Mouse (Mus musculus): ENCODE results near the gene Abca4. TPM values are rescaled to one million over a fixed set of nuclear protein-coding genes. Genes with fewer than 3 reads are reported as not detected.

The Abca4 gene
- polyA plus RNA-seq, 1 experiment from 2014 or later = 2.0 TPM

GRCm38 (mm10) chr3:122107643-122108194, 63.5 kb downstream of the Abca4 start:
- 90% methylated on average over 14 of the region's 14 CpGs for WGBS
- Histone ChIP-seq H3K27me3 (ENCODE audit: control insufficient read depth, insufficient read depth, low read length) (no peaks in the 10 kb centered on the region), H3K27ac (replicated peaks; ENCODE audit: low read depth, low read length) (no peak overlapping the region), H3K9ac (ENCODE audit: low read length) (no peak overlapping the region), H3K36me3 (ENCODE audit: control insufficient read depth, insufficient read depth, low read length) (no peaks in the 10 kb centered on the region), H3K4me3 (ENCODE audit: low read depth, low read length) (no peak overlapping the region), H3K4me2 (ENCODE audit: low read depth, severe bottlenecking) (no peak overlapping the region), H3K4me1 (ENCODE audit: control insufficient read depth, insufficient read depth, low read length) (no peaks in the 10 kb centered on the region), H3K9me3 (ENCODE audit: control insufficient read depth, low read length) (no peaks in the 10 kb centered on the region)
- ATAC-seq (ENCODE audit: insufficient number of reproducible peaks, low FRiP score, low TSS enrichment, low read depth) = no peak
- DNase-seq (ENCODE audit: low spot score) = no peak

GRCm38 (mm10) chr3:122109461-122109860, 65.2 kb downstream of the Abca4 start:
- Histone ChIP-seq H3K4me2 (ENCODE audit: low read depth, severe bottlenecking) (no peak overlapping the region), H3K27me3 (ENCODE audit: control insufficient read depth, insufficient read depth, low read length) (no peaks in the 10 kb centered on the region), H3K36me3 (ENCODE audit: control insufficient read depth, insufficient read depth, low read length) (no peaks in the 10 kb centered on the region), H3K4me3 (ENCODE audit: low read depth, low read length) (no peak overlapping the region), H3K4me1 (ENCODE audit: control insufficient read depth, insufficient read depth, low read length) (no peaks in the 10 kb centered on the region), H3K9ac (ENCODE audit: low read length) (no peak overlapping the region), H3K27ac (replicated peaks; ENCODE audit: low read depth, low read length) (no peak overlapping the region), H3K9me3 (ENCODE audit: control insufficient read depth, low read length) (no peaks in the 10 kb centered on the region)
- DNase-seq (ENCODE audit: low spot score) = no peak
- ATAC-seq (ENCODE audit: insufficient number of reproducible peaks, low FRiP score, low TSS enrichment, low read depth) = no peak
- WGBS = 66% methylated on average over 4 of the region's 4 CpGs

- Histone ChIP-seq H3K9me3 (ENCODE audit: control insufficient read depth, low read length) (no peaks in the 10 kb centered on the region), H3K4me1 (ENCODE audit: control insufficient read depth, insufficient read depth, low read length) (no peaks in the 10 kb centered on the region), H3K4me2 (ENCODE audit: low read depth, severe bottlenecking) (no peak overlapping the region), H3K27me3 (ENCODE audit: control insufficient read depth, insufficient read depth, low read length) (no peaks in the 10 kb centered on the region), H3K9ac (ENCODE audit: low read length) (no peak overlapping the region), H3K27ac (replicated peaks; ENCODE audit: low read depth, low read length) (no peak overlapping the region), H3K4me3 (ENCODE audit: low read depth, low read length) (no peak overlapping the region), H3K36me3 (ENCODE audit: control insufficient read depth, insufficient read depth, low read length) (no peaks in the 10 kb centered on the region)
- DNase-seq (ENCODE audit: low spot score) (no peak), ATAC-seq (ENCODE audit: insufficient number of reproducible peaks, low FRiP score, low TSS enrichment, low read depth) (no peak)
- 29% methylated on average over 9 of the region's 9 CpGs for WGBS
Observed at GRCm38 (mm10) chr3:122111141-122111981, 67.1 kb downstream of the Abca4 start.

- H3K4me2 ChIP-seq (ENCODE audit: low read depth, severe bottlenecking) = no peak overlapping the region
- WGBS = 72% methylated on average over 9 of the region's 9 CpGs
- H3K27me3 ChIP-seq (ENCODE audit: control insufficient read depth, insufficient read depth, low read length) = no peaks in the 10 kb centered on the region
- H3K27ac ChIP-seq (replicated peaks; ENCODE audit: low read depth, low read length) = no peak overlapping the region
- DNase-seq (ENCODE audit: low spot score) (no peak), ATAC-seq (ENCODE audit: insufficient number of reproducible peaks, low FRiP score, low TSS enrichment, low read depth) (no peak)
- no peaks in the 10 kb centered on the region for H3K36me3 ChIP-seq (ENCODE audit: control insufficient read depth, insufficient read depth, low read length)
- no peak overlapping the region for H3K4me3 ChIP-seq (ENCODE audit: low read depth, low read length)
- H3K9me3 ChIP-seq (ENCODE audit: control insufficient read depth, low read length) = no peaks in the 10 kb centered on the region
- no peak overlapping the region for H3K9ac ChIP-seq (ENCODE audit: low read length)
- H3K4me1 ChIP-seq (ENCODE audit: control insufficient read depth, insufficient read depth, low read length) = 0 out of 2 replicates have a peak, but pooled peaks cover 4% of the 10 kb centered on the region
Observed at GRCm38 (mm10) chr3:122118651-122119214, 74.5 kb downstream of the Abca4 start.

GRCm38 (mm10) chr3:122119733-122120132, 75.5 kb downstream of the Abca4 start:
- Histone ChIP-seq H3K4me3 (ENCODE audit: low read depth, low read length) (no peak overlapping the region), H3K9me3 (ENCODE audit: control insufficient read depth, low read length) (no peaks in the 10 kb centered on the region), H3K4me1 (ENCODE audit: control insufficient read depth, insufficient read depth, low read length) (0 out of 2 replicates have a peak, but pooled peaks cover 4% of the 10 kb centered on the region), H3K4me2 (ENCODE audit: low read depth, severe bottlenecking) (no peak overlapping the region), H3K9ac (ENCODE audit: low read length) (no peak overlapping the region), H3K27me3 (ENCODE audit: control insufficient read depth, insufficient read depth, low read length) (no peaks in the 10 kb centered on the region), H3K27ac (replicated peaks; ENCODE audit: low read depth, low read length) (no peak overlapping the region), H3K36me3 (ENCODE audit: control insufficient read depth, insufficient read depth, low read length) (no peaks in the 10 kb centered on the region)
- DNase-seq (ENCODE audit: low spot score) (no peak), ATAC-seq (ENCODE audit: insufficient number of reproducible peaks, low FRiP score, low TSS enrichment, low read depth) (no peak)
- 74% methylated on average over 7 of the region's 7 CpGs for WGBS

GRCm38 (mm10) chr3:122120217-122120616, 76.0 kb downstream of the Abca4 start:
- DNase-seq (ENCODE audit: low spot score) (no peak), ATAC-seq (ENCODE audit: insufficient number of reproducible peaks, low FRiP score, low TSS enrichment, low read depth) (no peak)

GRCm38 (mm10) chr3:122122127-122122663, 78.0 kb downstream of the Abca4 start:
- 16% methylated on average over 17 of the region's 17 CpGs for WGBS
- peak; percentile 95 for DNase-seq (ENCODE audit: low spot score)
- 0 out of 2 replicates have a peak, but pooled peaks cover 4% of the 10 kb centered on the region for H3K4me1 ChIP-seq (ENCODE audit: control insufficient read depth, insufficient read depth, low read length)

More at GRCm38 (mm10) chr3:122120217-122120616, 76.0 kb downstream of the Abca4 start:
- H3K4me1 ChIP-seq (ENCODE audit: control insufficient read depth, insufficient read depth, low read length) = 0 out of 2 replicates have a peak, but pooled peaks cover 4% of the 10 kb centered on the region
- no peaks in the 10 kb centered on the region for H3K27me3 ChIP-seq (ENCODE audit: control insufficient read depth, insufficient read depth, low read length)
- no peaks in the 10 kb centered on the region for H3K9me3 ChIP-seq (ENCODE audit: control insufficient read depth, low read length)
- WGBS = 82% methylated on average over 7 of the region's 7 CpGs
- H3K4me3 ChIP-seq (ENCODE audit: low read depth, low read length) = no peak overlapping the region
- H3K9ac ChIP-seq (ENCODE audit: low read length) = no peak overlapping the region
- H3K27ac ChIP-seq (replicated peaks; ENCODE audit: low read depth, low read length) = no peak overlapping the region
- no peak overlapping the region for H3K4me2 ChIP-seq (ENCODE audit: low read depth, severe bottlenecking)
- H3K36me3 ChIP-seq (ENCODE audit: control insufficient read depth, insufficient read depth, low read length) = no peaks in the 10 kb centered on the region

GRCm38 (mm10) chr3:122122838-122123237, 78.6 kb downstream of the Abca4 start:
- DNase-seq (ENCODE audit: low spot score) (no peak), ATAC-seq (ENCODE audit: insufficient number of reproducible peaks, low FRiP score, low TSS enrichment, low read depth) (no peak)
- Histone ChIP-seq H3K36me3 (ENCODE audit: control insufficient read depth, insufficient read depth, low read length) (no peaks in the 10 kb centered on the region), H3K4me3 (ENCODE audit: low read depth, low read length) (no peak overlapping the region), H3K9ac (ENCODE audit: low read length) (no peak overlapping the region), H3K4me2 (ENCODE audit: low read depth, severe bottlenecking) (no peak overlapping the region), H3K27me3 (ENCODE audit: control insufficient read depth, insufficient read depth, low read length) (no peaks in the 10 kb centered on the region), H3K4me1 (ENCODE audit: control insufficient read depth, insufficient read depth, low read length) (0 out of 2 replicates have a peak, but pooled peaks cover 4% of the 10 kb centered on the region), H3K9me3 (ENCODE audit: control insufficient read depth, low read length) (no peaks in the 10 kb centered on the region), H3K27ac (replicated peaks; ENCODE audit: low read depth, low read length) (no peak overlapping the region)
- 92% methylated on average over 8 of the region's 8 CpGs for WGBS

More at GRCm38 (mm10) chr3:122122127-122122663, 78.0 kb downstream of the Abca4 start:
- no peaks in the 10 kb centered on the region for H3K27me3 ChIP-seq (ENCODE audit: control insufficient read depth, insufficient read depth, low read length)
- peak overlapping the region; percentile 10; the same call in 1 of the 2 replicates for H3K4me3 ChIP-seq (ENCODE audit: low read depth, low read length)
- ATAC-seq (ENCODE audit: insufficient number of reproducible peaks, low FRiP score, low TSS enrichment, low read depth) = peak; percentile 92
- no peaks in the 10 kb centered on the region for H3K9me3 ChIP-seq (ENCODE audit: control insufficient read depth, low read length)
- H3K36me3 ChIP-seq (ENCODE audit: control insufficient read depth, insufficient read depth, low read length) = no peaks in the 10 kb centered on the region
- H3K4me2 ChIP-seq (ENCODE audit: low read depth, severe bottlenecking) = peak overlapping the region; percentile 39
- no peak overlapping the region; the same call in 1 of the 2 replicates for H3K9ac ChIP-seq (ENCODE audit: low read length)
- H3K27ac ChIP-seq (replicated peaks; ENCODE audit: low read depth, low read length) = no peak overlapping the region
